Mouse (Mus musculus) left cerebral cortex, adult 6 months (tissue): ENCODE results near the gene Asnsd1. TPM values are rescaled to one million over a fixed set of nuclear protein-coding genes. Genes with fewer than 3 reads are reported as not detected.

Experiments used
- long read RNA-seq, 2 experiments: library from polyadenylated mRNA; unstranded; transcript quantifications; one replicate each; pipeline ENCODE4 v2.0.0; 2019 to 2020
- polyA plus RNA-seq: library from polyadenylated mRNA; unstranded; fragments of <200 nt; fragmentation: Nextera tagmentation; gene quantifications from 2 replicates; pipeline ENCODE4 v1.2.3, GENCODE M21; 2021

Asnsd1 gene
- polyA plus RNA-seq, result 23.5 and 23.6 TPM in 2 replicates
- long read RNA-seq, experiment 1, transcript Asnsd1-201 (6 exons, 2,442 nt), result major isoform, 195 of 210 reads
- long read RNA-seq, experiment 1, partial matches to known transcripts, result 5 of 210 reads
- long read RNA-seq, experiment 1, other reads (novel, unspliced or antisense), result 7 of 210 reads
- long read RNA-seq, experiment 2, transcript Asnsd1-201 (6 exons, 2,442 nt), result major isoform, 26 of 31 reads
- long read RNA-seq, experiment 2, partial matches to known transcripts, result 1 of 31 reads
- long read RNA-seq, experiment 2, other reads (novel, unspliced or antisense), result 0 of 31 reads

GRCm38 (mm10) chr1:53352327-53353261, at the start of gene Asnsd1, which contains the start of the genes Asdurf and Gm28551:
Gene Asnsd1 (minus strand): TSS chr1:53352752.
Gene Asdurf (minus strand): TSS chr1:53352619.
Gene Gm28551 (minus strand): TSS chr1:53352667.

DNA sequence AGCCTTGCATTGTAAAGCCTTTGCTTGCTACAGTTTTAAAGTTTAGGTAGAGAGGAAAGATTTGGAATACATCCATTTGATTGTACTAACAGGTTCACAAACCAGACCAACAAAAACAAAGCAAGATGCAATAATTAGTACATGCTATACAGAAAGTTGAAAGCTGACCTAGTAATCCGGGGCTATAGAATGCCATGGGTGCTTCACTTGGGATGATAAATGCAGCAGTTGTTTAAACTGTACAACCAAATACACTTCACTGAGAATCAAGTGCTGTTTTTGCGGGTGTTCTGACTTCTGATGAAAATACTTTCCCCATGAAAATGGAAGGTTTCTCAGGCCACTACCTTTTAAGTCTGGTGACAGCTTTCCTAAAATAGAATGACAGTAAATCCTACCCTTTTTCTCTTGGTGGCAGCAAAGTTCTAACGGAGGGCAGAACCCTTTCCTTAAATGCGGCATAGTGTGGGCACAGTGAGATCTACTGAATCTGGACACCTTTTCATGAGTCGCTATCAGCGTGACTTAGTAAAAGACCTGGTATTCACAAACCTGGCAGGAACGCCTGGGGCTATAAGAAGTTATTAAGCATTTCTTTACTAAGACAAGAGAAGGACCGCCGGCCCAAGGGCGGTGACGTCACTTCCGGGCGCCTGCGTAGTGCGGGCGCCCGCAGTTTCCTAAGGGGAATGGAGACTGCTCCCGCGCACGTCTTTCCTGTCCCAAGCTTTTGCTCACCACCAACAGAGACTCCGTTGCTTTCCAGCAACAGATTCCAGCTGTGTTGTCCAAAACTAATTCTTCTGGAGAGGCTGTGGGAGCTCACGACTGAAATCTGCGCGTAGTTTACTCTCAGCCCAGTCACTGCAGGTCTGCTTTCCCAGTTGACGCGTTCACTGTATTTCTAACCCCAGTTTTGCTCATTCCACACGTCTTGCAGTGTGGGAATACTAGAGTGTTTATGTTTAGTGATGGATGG, 39.3 kb downstream of the Asnsd1 start, which contains the start of gene Osgepl1:
Gene Osgepl1, plus strand, starts transcription at position 636 of the 979 bp plus-strand sequence.

DNA sequence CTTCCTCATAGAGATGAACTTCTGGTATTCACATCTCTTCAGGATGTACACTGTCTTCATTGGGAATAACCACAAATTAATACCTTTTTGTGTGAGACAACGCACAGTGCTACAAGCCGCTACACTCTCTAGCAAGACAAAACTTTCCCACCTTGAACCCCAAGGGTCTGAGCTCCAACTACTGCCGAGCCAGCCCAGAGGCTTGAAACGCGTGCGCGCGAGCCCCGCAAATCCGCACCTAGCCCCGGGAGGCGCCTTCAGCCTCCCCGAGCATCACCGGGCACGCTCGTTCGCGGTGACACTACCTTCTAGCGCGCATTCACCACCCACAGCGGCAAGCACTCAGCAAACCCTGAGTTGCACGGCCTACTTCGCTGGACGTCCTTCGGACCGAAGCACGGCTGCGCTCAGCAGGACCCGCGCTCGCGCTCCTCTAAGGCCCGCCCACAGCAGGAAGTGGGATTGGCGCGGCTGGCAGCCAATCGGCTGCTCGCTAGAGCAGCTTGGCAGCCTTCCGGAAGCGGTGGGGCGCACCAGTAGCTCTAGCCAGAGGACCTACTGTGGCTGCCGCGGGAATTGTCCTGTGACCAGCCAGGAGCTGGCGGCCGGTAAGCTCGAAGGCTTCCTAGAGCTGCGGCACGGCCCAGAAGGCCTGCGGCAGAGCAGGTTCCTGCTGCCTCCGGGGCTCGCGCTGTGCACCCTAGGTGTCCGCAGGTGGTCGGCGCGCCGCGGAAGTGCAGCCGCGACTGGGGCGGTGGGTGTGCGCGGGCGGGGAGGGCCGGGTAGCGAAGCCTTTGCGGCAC, 55.8 kb downstream of the Asnsd1 start, which contains the start of the genes Pms1, Ormdl1 and Gm28778:
Gene Pms1, minus strand, starts transcription at position 438 of the 803 bp plus-strand sequence.
Gene Ormdl1, plus strand, starts transcription at position 515 of the 803 bp plus-strand sequence.
Gene Gm28778, plus strand, starts transcription at position 531 of the 803 bp plus-strand sequence.

Other genes starting within 250 kb of the Asnsd1 start
- not detected in 2 replicates for gene 1700019A02Rik, start 165.1 kb downstream of the Asnsd1 start, polyA plus RNA-seq
- gene Pms1, start 55.7 kb downstream of the Asnsd1 start, polyA plus RNA-seq, result 4.6 and 6.2 TPM in 2 replicates
- gene Ormdl1, start 55.7 kb downstream of the Asnsd1 start, polyA plus RNA-seq, result 12.0 and 16.6 TPM in 2 replicates
- gene Gm28778, start 55.6 kb downstream of the Asnsd1 start, polyA plus RNA-seq, result 0.26 and 0.80 TPM in 2 replicates
- gene Osgepl1, start 39.1 kb downstream of the Asnsd1 start, polyA plus RNA-seq, result 17.4 and 18.7 TPM in 2 replicates
- gene Asdurf, start 133 bp downstream of the Asnsd1 start, polyA plus RNA-seq, result 1.6 TPM in 2 replicates
- gene Gm28551, start 85 bp downstream of the Asnsd1 start, polyA plus RNA-seq, result 0.39 and 0.58 TPM in 2 replicates